Mouse (Mus musculus): ENCODE measurements at regions not wholly inside any gene's neighbourhood (a gene's known extent, or its start where the extent isn't known, plus 50 kb on each side); places are given as distances from the start of the nearest gene placed in this dataset.

- Histone ChIP-seq H3K27ac (ENCODE audit: control insufficient read depth, insufficient read depth, low read depth, low read length, poor library complexity) (no peak overlapping the region), H3K4me3 (replicated peaks; ENCODE audit: control insufficient read depth, low read depth, low read length) (no peak overlapping the region), H3K4me1 (ENCODE audit: control insufficient read depth, insufficient read depth, low read length) (no peaks in the 10 kb centered on the region)
- WGBS, result 72% methylated on average over 2 of the region's 2 CpGs
- no peak for TF ChIP-seq POLR2A (IDR thresholded peaks at IDR 0.05; ENCODE audit: borderline replicate concordance, control insufficient read depth, low read depth, low read length)
- peak; percentile 16; the same call in 1 of the 2 replicates for TF ChIP-seq CTCF (IDR thresholded peaks at IDR 0.05; ENCODE audit: control insufficient read depth, insufficient read depth, low read length)
These were observed 58.2 kb upstream of the Cacnb2 start for GRCm38 (mm10) chr2:14544686-14545085.

- H3K27ac ChIP-seq (ENCODE audit: control insufficient read depth, insufficient read depth, low read depth, low read length, poor library complexity), result no peak overlapping the region
- no peaks in the 10 kb centered on the region for H3K4me1 ChIP-seq (ENCODE audit: control insufficient read depth, insufficient read depth, low read length)
- WGBS, result 65% methylated on average over 5 of the region's 5 CpGs
- TF ChIP-seq CTCF (IDR thresholded peaks at IDR 0.05; ENCODE audit: control insufficient read depth, insufficient read depth, low read length) (no peak), POLR2A (IDR thresholded peaks at IDR 0.05; ENCODE audit: borderline replicate concordance, control insufficient read depth, low read depth, low read length) (no peak)
- H3K4me3 ChIP-seq (replicated peaks; ENCODE audit: control insufficient read depth, low read depth, low read length), result no peak overlapping the region
These were observed 54.2 kb upstream of the Cacnb2 start for GRCm38 (mm10) chr2:14548650-14549049.

GRCm38 (mm10) chr2:14549560-14549959 lies 53.3 kb upstream of the Cacnb2 start:
- no peak overlapping the region for H3K4me3 ChIP-seq (replicated peaks; ENCODE audit: control insufficient read depth, low read depth, low read length)
- no peaks in the 10 kb centered on the region for H3K4me1 ChIP-seq (ENCODE audit: control insufficient read depth, insufficient read depth, low read length)
- no peak for TF ChIP-seq CTCF (IDR thresholded peaks at IDR 0.05; ENCODE audit: control insufficient read depth, insufficient read depth, low read length)
- no peak for TF ChIP-seq POLR2A (IDR thresholded peaks at IDR 0.05; ENCODE audit: borderline replicate concordance, control insufficient read depth, low read depth, low read length)
- 63% methylated on average over 5 of the region's 5 CpGs for WGBS
- H3K27ac ChIP-seq (ENCODE audit: control insufficient read depth, insufficient read depth, low read depth, low read length, poor library complexity), result no peak overlapping the region

- Histone ChIP-seq H3K27ac (ENCODE audit: control insufficient read depth, insufficient read depth, low read depth, low read length, poor library complexity) (no peak overlapping the region), H3K4me3 (replicated peaks; ENCODE audit: control insufficient read depth, low read depth, low read length) (no peak overlapping the region), H3K4me1 (ENCODE audit: control insufficient read depth, insufficient read depth, low read length) (no peaks in the 10 kb centered on the region)
- 78% methylated on average over 2 of the region's 2 CpGs for WGBS
- no peak for TF ChIP-seq CTCF (IDR thresholded peaks at IDR 0.05; ENCODE audit: control insufficient read depth, insufficient read depth, low read length)
These were observed 52.1 kb upstream of the Cacnb2 start for GRCm38 (mm10) chr2:14550826-14551225.

Data from bone marrow, adult 2 months (tissue).